Mouse (Mus musculus): ENCODE measurements around the gene Zfp180. TPM values are rescaled to one million over a fixed set of nuclear protein-coding genes. Genes with fewer than 3 reads are reported as not detected.
A peak's percentile ranks its signal among the peaks of the same experiment; 100 is the strongest.
"Not testable (repeated sequence)": the region's sequence is repeated elsewhere in the genome, so short reads cannot be mapped to it uniquely, and the experiment has no call there.

The Zfp180 gene
- polyA plus RNA-seq (2015; fragmentation: Nextera tagmentation; extraction: Ambion mirVana) = 24.6 and 25.0 TPM in 2 replicates

GRCm38 (mm10) chr7:24081634-24082431, at the start of gene Zfp180:
Zfp180 (plus strand) TSS chr7:24081924.
- H3K9ac ChIP-seq (replicated peaks; ENCODE audit: low read length) = peak within 1 kb of the TSS; percentile 75
- peak within 1 kb of the TSS; percentile 70 for H3K27ac ChIP-seq (ENCODE audit: low read length)
- H3K27me3 ChIP-seq (ENCODE audit: insufficient read depth, low read length) = no peaks in the 10 kb centered on the region
- H3K4me3 ChIP-seq (ENCODE audit: low read length) = peak within 1 kb of the TSS; percentile 58
- 15% methylated on average over 44 of the region's 44 CpGs for WGBS
- H3K4me1 ChIP-seq (ENCODE audit: insufficient read depth, low read length) = peaks cover 13% of the 10 kb centered on the region
- H3K36me3 ChIP-seq (ENCODE audit: insufficient read depth, low read length) = peaks cover 17% of the 10 kb centered on the region; the same call in 1 of the 2 replicates
- ATAC-seq (ENCODE audit: low FRiP score, low TSS enrichment) = peak; percentile 97
- no peaks in the 10 kb centered on the region; the same call in 1 of the 2 replicates for H3K9me3 ChIP-seq (ENCODE audit: low read length)
- H3K4me2 ChIP-seq (replicated peaks; ENCODE audit: low read depth, low read length) = peak within 1 kb of the TSS; percentile 65

GRCm38 (mm10) chr7:24052660-24053304, 28.9 kb upstream of the Zfp180 start, which contains the start of gene Vmn1r183:
Vmn1r183 (plus strand) TSS chr7:24053254.
- Histone ChIP-seq H3K27me3 (ENCODE audit: insufficient read depth, low read length) (no peaks in the 10 kb centered on the region), H3K9ac (replicated peaks; ENCODE audit: low read length) (no peak within 1 kb of the TSS), H3K36me3 (ENCODE audit: insufficient read depth, low read length) (no peaks in the 10 kb centered on the region), H3K4me2 (replicated peaks; ENCODE audit: low read depth, low read length) (no peak within 1 kb of the TSS), H3K4me3 (ENCODE audit: low read length) (no peak within 1 kb of the TSS), H3K27ac (ENCODE audit: low read length) (no peak within 1 kb of the TSS), H3K4me1 (ENCODE audit: insufficient read depth, low read length) (no peaks in the 10 kb centered on the region), H3K9me3 (ENCODE audit: low read length) (no peaks in the 10 kb centered on the region)
- WGBS = 78% methylated on average over 4 of the region's 4 CpGs
- no peak for ATAC-seq (ENCODE audit: low FRiP score, low TSS enrichment)

GRCm38 (mm10) chr7:24074424-24074823, 7.3 kb upstream of the Zfp180 start:
- not testable (repeated sequence) for H3K27ac ChIP-seq (ENCODE audit: low read length); H3K36me3 ChIP-seq (ENCODE audit: insufficient read depth, low read length); H3K4me1 ChIP-seq (ENCODE audit: insufficient read depth, low read length); H3K4me2 ChIP-seq (replicated peaks; ENCODE audit: low read depth, low read length); H3K9ac ChIP-seq (replicated peaks; ENCODE audit: low read length); ATAC-seq (ENCODE audit: low FRiP score, low TSS enrichment); H3K9me3 ChIP-seq (ENCODE audit: low read length); H3K27me3 ChIP-seq (ENCODE audit: insufficient read depth, low read length); H3K4me3 ChIP-seq (ENCODE audit: low read length)
- WGBS = 60% methylated on average over 1 of the region's 1 CpGs

- peak overlapping the region; percentile 75 for H3K9ac ChIP-seq (replicated peaks; ENCODE audit: low read length)
- peak overlapping the region; percentile 70 for H3K27ac ChIP-seq (ENCODE audit: low read length)
- 39% methylated on average over 15 of the region's 15 CpGs for WGBS
- ATAC-seq (ENCODE audit: low FRiP score, low TSS enrichment) = peak; percentile 28
- H3K4me1 ChIP-seq (ENCODE audit: insufficient read depth, low read length) = peaks cover 13% of the 10 kb centered on the region
- peaks cover 26% of the 10 kb centered on the region for H3K36me3 ChIP-seq (ENCODE audit: insufficient read depth, low read length)
- no peaks in the 10 kb centered on the region for H3K27me3 ChIP-seq (ENCODE audit: insufficient read depth, low read length)
- no peaks in the 10 kb centered on the region; the same call in 1 of the 2 replicates for H3K9me3 ChIP-seq (ENCODE audit: low read length)
- peak overlapping the region; percentile 58 for H3K4me3 ChIP-seq (ENCODE audit: low read length)
- peak overlapping the region; percentile 65 for H3K4me2 ChIP-seq (replicated peaks; ENCODE audit: low read depth, low read length)
Observed at GRCm38 (mm10) chr7:24082457-24083235, 922 bp downstream of the Zfp180 start.

- no peak for ATAC-seq (ENCODE audit: low FRiP score, low TSS enrichment)
- 95% methylated on average over 4 of the region's 4 CpGs for WGBS
- H3K9ac ChIP-seq (replicated peaks; ENCODE audit: low read length) = no peak overlapping the region
Observed at GRCm38 (mm10) chr7:24086871-24087270, 5.1 kb downstream of the Zfp180 start.

GRCm38 (mm10) chr7:24087485-24088125, 5.9 kb downstream of the Zfp180 start:
- Histone ChIP-seq H3K27me3 (ENCODE audit: insufficient read depth, low read length) (no peaks in the 10 kb centered on the region), H3K9me3 (ENCODE audit: low read length) (peaks cover 5% of the 10 kb centered on the region; the same call in 1 of the 2 replicates), H3K27ac (ENCODE audit: low read length) (no peak overlapping the region), H3K4me1 (ENCODE audit: insufficient read depth, low read length) (peaks cover 11% of the 10 kb centered on the region), H3K4me3 (ENCODE audit: low read length) (no peak overlapping the region), H3K9ac (replicated peaks; ENCODE audit: low read length) (no peak overlapping the region), H3K36me3 (ENCODE audit: insufficient read depth, low read length) (peaks cover 40% of the 10 kb centered on the region), H3K4me2 (replicated peaks; ENCODE audit: low read depth, low read length) (no peak overlapping the region)
- ATAC-seq (ENCODE audit: low FRiP score, low TSS enrichment) = no peak
- WGBS = 96% methylated on average over 12 of the region's 12 CpGs

More at GRCm38 (mm10) chr7:24086871-24087270, 5.1 kb downstream of the Zfp180 start:
- H3K4me3 ChIP-seq (ENCODE audit: low read length) = no peak overlapping the region
- H3K36me3 ChIP-seq (ENCODE audit: insufficient read depth, low read length) = peaks cover 40% of the 10 kb centered on the region
- H3K4me2 ChIP-seq (replicated peaks; ENCODE audit: low read depth, low read length) = no peak overlapping the region
- H3K27me3 ChIP-seq (ENCODE audit: insufficient read depth, low read length) = no peaks in the 10 kb centered on the region
- H3K27ac ChIP-seq (ENCODE audit: low read length) = no peak overlapping the region
- peaks cover 13% of the 10 kb centered on the region for H3K4me1 ChIP-seq (ENCODE audit: insufficient read depth, low read length)
- H3K9me3 ChIP-seq (ENCODE audit: low read length) = peaks cover 5% of the 10 kb centered on the region; the same call in 1 of the 2 replicates

GRCm38 (mm10) chr7:24104403-24104802, 22.7 kb downstream of the Zfp180 start:
- no peak overlapping the region for H3K4me3 ChIP-seq (ENCODE audit: low read length)
- no peaks in the 10 kb centered on the region for H3K27me3 ChIP-seq (ENCODE audit: insufficient read depth, low read length)
- no peak for ATAC-seq (ENCODE audit: low FRiP score, low TSS enrichment)
- peaks cover 100% of the 10 kb centered on the region for H3K36me3 ChIP-seq (ENCODE audit: insufficient read depth, low read length)
- H3K27ac ChIP-seq (ENCODE audit: low read length) = no peak overlapping the region
- no peak overlapping the region for H3K4me2 ChIP-seq (replicated peaks; ENCODE audit: low read depth, low read length)
- no peaks in the 10 kb centered on the region for H3K4me1 ChIP-seq (ENCODE audit: insufficient read depth, low read length)
- no peak overlapping the region for H3K9ac ChIP-seq (replicated peaks; ENCODE audit: low read length)
- WGBS = 95% methylated on average over 9 of the region's 9 CpGs
- peaks cover 99% of the 10 kb centered on the region for H3K9me3 ChIP-seq (ENCODE audit: low read length)

GRCm38 (mm10) chr7:24105144-24105703, 23.5 kb downstream of the Zfp180 start:
- no peak overlapping the region for H3K4me3 ChIP-seq (ENCODE audit: low read length)
- H3K9me3 ChIP-seq (ENCODE audit: low read length) = peaks cover 93% of the 10 kb centered on the region
- ATAC-seq (ENCODE audit: low FRiP score, low TSS enrichment) = no peak
- peaks cover 97% of the 10 kb centered on the region for H3K36me3 ChIP-seq (ENCODE audit: insufficient read depth, low read length)
- H3K27ac ChIP-seq (ENCODE audit: low read length) = no peak overlapping the region
- no peaks in the 10 kb centered on the region for H3K4me1 ChIP-seq (ENCODE audit: insufficient read depth, low read length)
- 96% methylated on average over 18 of the region's 18 CpGs for WGBS
- H3K9ac ChIP-seq (replicated peaks; ENCODE audit: low read length) = no peak overlapping the region
- no peak overlapping the region for H3K4me2 ChIP-seq (replicated peaks; ENCODE audit: low read depth, low read length)
- H3K27me3 ChIP-seq (ENCODE audit: insufficient read depth, low read length) = no peaks in the 10 kb centered on the region

GRCm38 (mm10) chr7:24110839-24111238, 29.1 kb downstream of the Zfp180 start:
- WGBS = 94% methylated on average over 7 of the region's 7 CpGs
- no peak for ATAC-seq (ENCODE audit: low FRiP score, low TSS enrichment)

More at GRCm38 (mm10) chr7:24110839-24111238, 29.1 kb downstream of the Zfp180 start:
- 0 out of 2 replicates have a peak, but pooled peaks cover 5% of the 10 kb centered on the region for H3K4me1 ChIP-seq (ENCODE audit: insufficient read depth, low read length)
- no peak overlapping the region for H3K4me2 ChIP-seq (replicated peaks; ENCODE audit: low read depth, low read length)
- peaks cover 41% of the 10 kb centered on the region for H3K9me3 ChIP-seq (ENCODE audit: low read length)
- H3K9ac ChIP-seq (replicated peaks; ENCODE audit: low read length) = no peak overlapping the region
- H3K4me3 ChIP-seq (ENCODE audit: low read length) = no peak overlapping the region
- H3K27me3 ChIP-seq (ENCODE audit: insufficient read depth, low read length) = no peaks in the 10 kb centered on the region
- H3K27ac ChIP-seq (ENCODE audit: low read length) = no peak overlapping the region
- H3K36me3 ChIP-seq (ENCODE audit: insufficient read depth, low read length) = peaks cover 44% of the 10 kb centered on the region

Data from kidney, embryonic 16.5 days (tissue).